Mouse (Mus musculus) ES-E14 (cell line): Measurements from ENCODE around the gene Clcnkb.

ENCODE experiments used
- HCFC1 ChIP-seq: IDR thresholded peaks from 2 replicates; pipeline ENCODE4 v1.6.1; 2012; ENCODE audit warnings: low read length, inconsistent platforms, borderline replicate concordance; ENCODE audit not compliant: insufficient read depth
- MAFK ChIP-seq: IDR thresholded peaks from 2 replicates; pipeline ENCODE4 v1.6.1; 2014; ENCODE audit warnings: mild to moderate bottlenecking, low read depth, low read length, inconsistent platforms; ENCODE audit not compliant: insufficient read depth

- TF ChIP-seq MAFK = no peak
- no peak for TF ChIP-seq HCFC1
These were observed 50.7 kb downstream of the Clcnkb start for GRCm38 (mm10) chr4:141365126-141365525.
